Mouse (Mus musculus): ENCODE results near the gene BC048671.

The BC048671 gene

GRCm38 (mm10) chr6:90300919-90301318 lies at the start of gene BC048671:
Gene BC048671, plus strand, starts transcription at chr6:90301219.
- DNase-seq (ENCODE audit: low read depth, low spot score) = no peak

- peak; percentile 53 for DNase-seq (ENCODE audit: low read depth, low spot score)
Measured at GRCm38 (mm10) chr6:90288265-90288664, 12.8 kb upstream of the BC048671 start.

- DNase-seq (ENCODE audit: low read depth, low spot score) = no peak
Measured at GRCm38 (mm10) chr6:90306315-90306975, 5.4 kb downstream of the BC048671 start.

DNA sequence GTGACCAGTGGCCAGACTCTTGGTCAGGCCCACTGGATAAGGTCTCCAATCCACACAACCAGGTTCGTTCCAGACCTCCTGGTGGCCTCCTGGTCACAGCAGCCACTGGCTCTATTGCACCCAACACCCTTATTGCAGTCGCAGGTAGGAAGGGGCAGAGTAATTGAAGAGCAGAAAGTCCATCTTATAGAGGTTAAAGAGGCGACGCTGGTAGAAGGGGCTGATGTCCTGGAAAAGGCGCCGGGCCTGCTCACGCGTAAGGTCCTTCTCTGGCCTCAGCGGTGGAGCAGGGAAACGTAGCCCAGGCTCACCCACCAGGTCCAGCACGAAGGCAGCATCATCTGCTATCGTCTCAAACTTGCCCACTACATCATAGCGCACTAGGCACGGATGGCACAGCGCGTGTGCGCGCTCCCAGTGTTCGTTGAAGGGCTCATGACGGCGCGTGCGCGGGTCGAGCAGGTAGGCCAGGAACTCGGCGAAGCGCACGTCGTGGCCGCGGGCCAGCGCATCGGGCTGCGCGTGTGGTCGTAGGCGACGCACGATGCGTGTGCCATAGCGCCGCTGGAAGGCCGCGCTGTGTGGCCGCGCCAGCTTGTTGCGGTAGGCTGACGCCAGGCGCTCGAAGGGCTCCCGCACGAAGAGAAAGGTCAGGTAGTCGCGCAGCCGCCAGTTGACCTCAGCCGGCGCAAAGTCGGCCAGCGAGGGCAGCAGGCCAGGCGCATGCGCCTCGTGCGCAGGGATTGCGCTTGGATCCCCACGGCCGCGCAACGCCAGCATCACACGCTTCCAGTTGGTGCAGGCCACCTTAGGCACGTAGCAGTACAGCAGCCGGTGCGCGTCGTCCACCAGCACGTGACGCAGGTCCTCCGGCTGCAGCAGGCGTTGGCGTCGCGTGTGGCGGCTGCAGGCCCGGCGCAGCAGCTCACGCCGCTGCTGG lies 8.1 kb downstream of the BC048671 start:
- peak; percentile 64 for DNase-seq (ENCODE audit: low read depth, low spot score)

- no peak for DNase-seq (ENCODE audit: low read depth, low spot score)
Measured at GRCm38 (mm10) chr6:90315961-90316360, 14.9 kb downstream of the BC048671 start.

GRCm38 (mm10) chr6:90317510-90318258 lies 16.7 kb downstream of the BC048671 start:
- DNase-seq (ENCODE audit: low read depth, low spot score) = no peak

GRCm38 (mm10) chr6:90319019-90319418 lies 18.0 kb downstream of the BC048671 start:
- DNase-seq (ENCODE audit: low read depth, low spot score) = no peak

GRCm38 (mm10) chr6:90319475-90320191 lies 18.6 kb downstream of the BC048671 start:
- DNase-seq (ENCODE audit: low read depth, low spot score) = no peak

- DNase-seq (ENCODE audit: low read depth, low spot score) = no peak
Measured at GRCm38 (mm10) chr6:90320429-90320828, 19.4 kb downstream of the BC048671 start.

GRCm38 (mm10) chr6:90321811-90322210 lies 20.8 kb downstream of the BC048671 start:
- DNase-seq (ENCODE audit: low read depth, low spot score) = no peak

DNA sequence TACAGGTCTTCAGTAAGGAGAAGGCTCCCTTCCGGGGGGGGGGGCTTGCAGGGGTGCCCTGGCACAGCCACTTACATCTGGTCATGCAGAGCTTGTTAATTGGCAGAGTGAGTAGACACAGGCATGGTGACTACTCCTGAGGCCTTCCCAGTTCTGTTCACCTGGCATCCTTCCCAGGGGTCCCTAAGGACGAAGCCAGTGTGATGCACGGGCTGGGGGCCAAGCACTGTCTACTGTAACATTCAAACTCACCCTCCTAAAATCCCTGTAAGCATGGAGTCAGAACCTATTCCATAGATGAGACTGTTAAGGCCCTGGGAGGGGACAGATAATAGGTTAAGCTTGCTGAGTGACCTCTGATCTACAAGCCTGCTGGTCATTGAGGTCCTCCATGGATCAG lies 23.0 kb downstream of the BC048671 start:
- DNase-seq (ENCODE audit: low read depth, low spot score) = no peak

DNA sequence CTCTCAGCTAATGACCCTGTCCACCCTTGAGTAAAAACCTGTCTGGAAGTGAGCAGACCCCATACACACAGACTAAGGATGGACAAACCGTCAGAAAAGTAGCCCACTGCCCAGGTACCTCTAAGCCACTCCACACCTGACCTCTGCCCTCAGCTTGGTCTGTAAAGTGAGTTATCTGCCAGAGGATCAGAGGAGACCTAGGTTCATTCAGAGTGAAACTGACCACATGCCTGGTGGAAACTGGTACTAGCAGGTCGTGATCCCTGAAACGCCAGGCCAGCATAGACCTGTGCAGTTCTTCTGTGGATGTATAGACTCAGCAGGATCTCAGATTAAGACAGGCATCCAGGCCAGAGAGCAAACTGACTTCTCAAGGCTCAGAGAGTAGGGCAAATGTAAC lies 23.4 kb downstream of the BC048671 start:
- DNase-seq (ENCODE audit: low read depth, low spot score) = no peak

- peak; percentile 85 for DNase-seq (ENCODE audit: low read depth, low spot score)
Measured at GRCm38 (mm10) chr6:90324991-90325390, 24.0 kb downstream of the BC048671 start, which contains the start of gene Chst13. Gene Chst13, minus strand, starts transcription at chr6:90325185.

DNA sequence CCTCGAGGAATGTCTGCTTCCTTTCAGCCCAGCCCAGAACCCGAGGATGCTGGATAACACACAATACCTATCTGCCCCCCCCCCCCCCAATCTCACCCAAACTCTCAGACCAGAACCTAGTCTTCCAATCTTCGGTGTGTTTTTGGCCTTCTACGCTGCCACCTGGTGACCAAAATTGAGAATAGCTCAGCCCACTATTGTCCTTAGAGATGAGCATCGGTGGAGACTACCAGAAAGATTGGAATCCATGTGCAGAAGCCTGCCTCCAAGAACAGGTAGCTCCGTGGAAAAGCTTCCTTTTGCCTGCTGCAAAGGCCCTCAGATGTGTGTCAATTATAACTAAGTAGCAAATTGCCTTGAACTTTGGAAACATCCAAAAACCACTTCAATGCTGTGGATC lies 26.7 kb downstream of the BC048671 start:
- peak; percentile 41 for DNase-seq (ENCODE audit: low read depth, low spot score)

GRCm38 (mm10) chr6:90329953-90330352 lies 28.9 kb downstream of the BC048671 start:
- no peak for DNase-seq (ENCODE audit: low read depth, low spot score)

DNA sequence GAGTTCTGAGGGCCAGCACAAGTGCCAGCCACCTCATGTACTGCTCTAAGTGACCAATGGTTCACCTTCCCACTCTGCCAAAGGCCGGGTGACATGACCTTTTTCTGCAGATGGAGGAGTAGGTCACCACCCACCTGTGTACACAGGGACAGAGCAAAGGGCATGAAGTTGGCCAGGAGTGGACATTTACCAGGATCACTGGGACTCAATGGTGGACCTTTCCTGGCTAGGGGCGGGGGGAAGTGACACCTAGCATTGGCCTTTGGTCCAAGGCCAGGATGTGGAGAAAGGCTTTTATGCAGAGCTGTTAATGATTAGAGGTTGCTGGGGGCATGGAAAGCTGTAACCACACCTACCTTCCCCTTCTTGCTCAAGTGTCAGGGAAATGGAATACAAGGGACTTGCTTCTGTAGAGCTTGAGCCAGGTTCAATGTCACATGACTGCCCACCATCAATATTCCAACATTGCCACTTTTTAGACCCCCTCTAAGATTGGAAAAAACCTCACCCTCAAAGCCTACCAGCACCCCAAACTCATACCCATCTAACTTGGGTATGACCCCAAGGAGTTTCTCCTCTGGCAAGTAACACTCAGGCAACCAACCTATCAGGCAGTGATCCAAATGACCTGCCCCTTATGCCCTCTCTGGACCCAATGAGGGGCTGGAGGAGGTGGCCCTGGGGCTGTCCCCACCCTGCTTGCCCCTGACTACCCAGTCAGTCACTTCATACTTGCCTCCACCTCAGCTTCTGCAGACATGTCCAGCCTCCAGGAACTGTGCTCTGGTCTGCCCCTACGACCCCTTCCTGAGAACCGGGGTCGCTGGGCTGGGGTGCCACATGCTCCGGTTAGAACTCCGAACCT lies 31.8 kb downstream of the BC048671 start, which contains the start of gene Uroc1:
TSS of gene Uroc1 (plus strand) at position 724 of the 865 bp plus-strand sequence.
- DNase-seq (ENCODE audit: low read depth, low spot score) = no peak

DNA sequence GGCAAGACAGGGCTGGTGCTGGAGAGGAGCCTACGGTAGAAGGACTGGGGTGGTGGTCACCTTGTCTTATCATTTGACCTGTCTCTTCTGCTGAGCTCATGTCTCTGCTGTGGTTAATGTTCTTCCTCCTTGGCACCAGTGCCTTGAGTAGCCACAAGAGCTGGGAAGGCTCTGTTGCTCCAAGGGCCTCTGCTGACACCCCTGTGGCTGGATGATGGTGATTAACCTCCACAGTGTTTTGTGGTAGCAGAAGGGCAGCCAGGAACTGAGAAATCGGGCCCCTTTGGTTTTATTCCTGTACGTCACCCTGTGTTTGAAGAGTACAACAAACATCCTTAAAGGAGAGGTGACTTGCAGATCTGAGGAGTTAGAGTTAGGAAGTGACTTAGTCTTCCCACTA lies 33.2 kb downstream of the BC048671 start:
- DNase-seq (ENCODE audit: low read depth, low spot score) = no peak

DNA sequence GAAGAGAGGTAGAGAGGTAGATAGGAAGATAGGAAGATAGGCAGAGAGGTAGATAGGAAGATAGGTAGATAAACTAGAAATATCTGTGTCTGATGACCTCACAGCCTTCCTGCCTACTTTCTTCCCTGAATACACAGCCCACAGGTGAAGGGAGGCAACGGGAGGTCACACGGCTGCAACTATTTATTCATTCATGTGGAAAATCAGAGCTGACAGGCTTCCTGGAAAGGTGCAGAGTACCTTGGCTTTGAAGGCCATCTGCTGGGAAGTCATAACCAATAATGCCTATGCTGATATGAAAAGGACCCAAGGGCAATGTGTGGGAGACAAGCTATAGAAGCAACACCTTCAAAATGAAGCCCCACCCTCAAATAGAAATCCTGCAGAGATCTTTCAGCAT lies 41.3 kb downstream of the BC048671 start:
- no peak for DNase-seq (ENCODE audit: low read depth, low spot score)

GRCm38 (mm10) chr6:90347183-90347582 lies 46.2 kb downstream of the BC048671 start:
- no peak for DNase-seq (ENCODE audit: low read depth, low spot score)

- DNase-seq (ENCODE audit: low read depth, low spot score) = no peak
Measured at GRCm38 (mm10) chr6:90348500-90348899, 47.5 kb downstream of the BC048671 start.
